Mouse (Mus musculus) forebrain, postnatal 0 days (tissue): ENCODE measurements around the gene Wwox. TPM values are rescaled to one million over a fixed set of nuclear protein-coding genes. Genes with fewer than 3 reads are reported as not detected.
A peak's percentile ranks its signal among the peaks of the same experiment; 100 is the strongest.

Source experiments
- ATAC-seq: fragments of 200-750 bp; cut with Nextera tagmentation; 2 replicates; pipeline ENCODE4 v1.8.0; 2017; ENCODE audit warnings: mild to moderate bottlenecking, moderate library complexity
- DNase-seq: peaks from one replicate; pipeline ENCODE4 v3.0.0-alpha.2; 2015
- H3K27ac ChIP-seq: fragments of 300-500 bp; sonication (generic); 2 replicates; pipeline ENCODE4 v1.5.1; 2014; ENCODE audit warnings: low read depth, mild to moderate bottlenecking, antibody characterized with exemption, low read length, moderate library complexity, mixed read lengths
- H3K27me3 ChIP-seq: fragments of 300-500 bp; sonication (generic); 2 replicates; pipeline ENCODE4 v1.6.1; 2014; ENCODE audit warnings: mild to moderate bottlenecking, low read length, mixed read lengths; ENCODE audit not compliant: insufficient read depth
- H3K36me3 ChIP-seq: fragments of 300-500 bp; sonication (generic); 2 replicates; pipeline ENCODE4 v1.6.1; 2014; ENCODE audit warnings: mild to moderate bottlenecking, moderate library complexity; ENCODE audit not compliant: insufficient read depth
- H3K4me1 ChIP-seq: fragments of 300-500 bp; sonication (generic); 2 replicates; pipeline ENCODE4 v1.6.1; 2014; ENCODE audit warnings: antibody characterized with exemption; ENCODE audit not compliant: insufficient read depth
- H3K4me2 ChIP-seq: fragments of 300-500 bp; sonication (generic); 2 replicates; pipeline ENCODE4 v1.6.1; 2014; ENCODE audit warnings: low read depth, mild to moderate bottlenecking, moderate library complexity
- H3K4me3 ChIP-seq: fragments of 300-500 bp; sonication (generic); 2 replicates; pipeline ENCODE4 v1.5.1; 2014; ENCODE audit warnings: low read depth, low read length, mixed read lengths
- H3K9ac ChIP-seq: fragments of 300-500 bp; sonication (generic); 2 replicates; pipeline ENCODE4 v1.6.1; 2014; ENCODE audit warnings: mild to moderate bottlenecking
- H3K9me3 ChIP-seq: fragments of 300-500 bp; sonication (generic); 2 replicates; pipeline ENCODE4 v1.6.1; 2016; ENCODE audit warnings: low read length
- CTCF ChIP-seq: sonication (generic); IDR thresholded peaks from 2 replicates; pipeline ENCODE4 v1.5.1; 2016; ENCODE audit warnings: antibody characterized with exemption, control low read depth, low read depth
- WGBS: fragments of 180-500 bp; shearing (Covaris S2); extraction: QIAGEN DNeasy Blood & Tissue Kit; methylation state at CpG from one replicate; pipeline ENCODE4 v1.1.7; 2014; 5-methylcytosine and 5-hydroxymethylcytosine counted together
- polyA plus RNA-seq: library from polyadenylated mRNA; unstranded; fragments of >200 nt; fragmentation: Nextera tagmentation; extraction: Ambion mirVana; gene quantifications from 2 replicates; pipeline ENCODE4 v1.2.1, GENCODE M21; 2015
- total RNA-seq: library from RNA; depleted of rRNA; stranded (reverse); fragments of >200 nt; gene quantifications from 2 replicates; pipeline ENCODE4 v1.2.3, GENCODE M21; 2014

Wwox gene
- total and polyA plus RNA-seq, 2 experiments from 2014 or later = 13.2 to 17.3 TPM

GRCm38 (mm10) chr8:114789616-114790015, 350.2 kb downstream of the Wwox start:
- Histone ChIP-seq H3K27ac (no peak overlapping the region), H3K9me3 (no peaks in the 10 kb centered on the region), H3K4me3 (no peak overlapping the region), H3K27me3 (no peaks in the 10 kb centered on the region), H3K9ac (no peak overlapping the region), H3K4me2 (no peak overlapping the region), H3K36me3 (no peaks in the 10 kb centered on the region), H3K4me1 (no peaks in the 10 kb centered on the region)
- 88% methylated on average over 7 of the region's 7 CpGs for WGBS
- ATAC-seq (no peak), DNase-seq (no peak)
- no peak for TF ChIP-seq CTCF

- no peak overlapping the region for H3K4me2 ChIP-seq
- H3K27me3 ChIP-seq = no peaks in the 10 kb centered on the region
- no peaks in the 10 kb centered on the region for H3K4me1 ChIP-seq
- no peak for TF ChIP-seq CTCF
- H3K9me3 ChIP-seq = no peaks in the 10 kb centered on the region
- H3K36me3 ChIP-seq = no peaks in the 10 kb centered on the region
- 94% methylated on average over 7 of the region's 7 CpGs for WGBS
- no peak overlapping the region for H3K4me3 ChIP-seq
- DNase-seq (no peak), ATAC-seq (no peak)
- H3K27ac ChIP-seq = no peak overlapping the region
- H3K9ac ChIP-seq = no peak overlapping the region
These were observed 351.3 kb downstream of the Wwox start for GRCm38 (mm10) chr8:114790754-114791153.

GRCm38 (mm10) chr8:114793682-114794081, 354.2 kb downstream of the Wwox start:
- TF ChIP-seq CTCF = no peak
- Histone ChIP-seq H3K36me3 (no peaks in the 10 kb centered on the region), H3K27ac (no peak overlapping the region), H3K4me1 (no peaks in the 10 kb centered on the region), H3K9me3 (no peaks in the 10 kb centered on the region), H3K4me3 (no peak overlapping the region), H3K27me3 (no peaks in the 10 kb centered on the region), H3K4me2 (no peak overlapping the region), H3K9ac (no peak overlapping the region)
- ATAC-seq (no peak), DNase-seq (no peak)
- WGBS = 83% methylated on average over 9 of the region's 9 CpGs

GRCm38 (mm10) chr8:114801428-114802134, 362.1 kb downstream of the Wwox start:
- Histone ChIP-seq H3K4me1 (no peaks in the 10 kb centered on the region), H3K27me3 (no peaks in the 10 kb centered on the region), H3K9ac (no peak overlapping the region), H3K36me3 (no peaks in the 10 kb centered on the region), H3K4me2 (no peak overlapping the region), H3K27ac (no peak overlapping the region), H3K9me3 (no peaks in the 10 kb centered on the region), H3K4me3 (no peak overlapping the region)
- DNase-seq (no peak), ATAC-seq (no peak)
- no peak for TF ChIP-seq CTCF
- WGBS = 81% methylated on average over 7 of the region's 7 CpGs

GRCm38 (mm10) chr8:114803113-114803512, 363.7 kb downstream of the Wwox start:
- Histone ChIP-seq H3K9me3 (no peaks in the 10 kb centered on the region), H3K36me3 (no peaks in the 10 kb centered on the region), H3K4me3 (no peak overlapping the region), H3K27ac (no peak overlapping the region), H3K4me1 (no peaks in the 10 kb centered on the region), H3K27me3 (no peaks in the 10 kb centered on the region), H3K9ac (no peak overlapping the region), H3K4me2 (no peak overlapping the region)
- no peak for DNase-seq
- 61% methylated on average over 5 of the region's 5 CpGs for WGBS
- peak; percentile 33; the same call in 1 of the 2 replicates for TF ChIP-seq CTCF
- no peak for ATAC-seq

- Histone ChIP-seq H3K27ac (no peak overlapping the region), H3K9ac (no peak overlapping the region), H3K4me1 (no peaks in the 10 kb centered on the region), H3K27me3 (no peaks in the 10 kb centered on the region), H3K9me3 (no peaks in the 10 kb centered on the region), H3K4me3 (no peak overlapping the region), H3K36me3 (no peaks in the 10 kb centered on the region), H3K4me2 (no peak overlapping the region)
- 93% methylated on average over 9 of the region's 9 CpGs for WGBS
- DNase-seq (no peak), ATAC-seq (no peak)
- TF ChIP-seq CTCF = no peak
These were observed 367.5 kb downstream of the Wwox start for GRCm38 (mm10) chr8:114806826-114807420.

DNA sequence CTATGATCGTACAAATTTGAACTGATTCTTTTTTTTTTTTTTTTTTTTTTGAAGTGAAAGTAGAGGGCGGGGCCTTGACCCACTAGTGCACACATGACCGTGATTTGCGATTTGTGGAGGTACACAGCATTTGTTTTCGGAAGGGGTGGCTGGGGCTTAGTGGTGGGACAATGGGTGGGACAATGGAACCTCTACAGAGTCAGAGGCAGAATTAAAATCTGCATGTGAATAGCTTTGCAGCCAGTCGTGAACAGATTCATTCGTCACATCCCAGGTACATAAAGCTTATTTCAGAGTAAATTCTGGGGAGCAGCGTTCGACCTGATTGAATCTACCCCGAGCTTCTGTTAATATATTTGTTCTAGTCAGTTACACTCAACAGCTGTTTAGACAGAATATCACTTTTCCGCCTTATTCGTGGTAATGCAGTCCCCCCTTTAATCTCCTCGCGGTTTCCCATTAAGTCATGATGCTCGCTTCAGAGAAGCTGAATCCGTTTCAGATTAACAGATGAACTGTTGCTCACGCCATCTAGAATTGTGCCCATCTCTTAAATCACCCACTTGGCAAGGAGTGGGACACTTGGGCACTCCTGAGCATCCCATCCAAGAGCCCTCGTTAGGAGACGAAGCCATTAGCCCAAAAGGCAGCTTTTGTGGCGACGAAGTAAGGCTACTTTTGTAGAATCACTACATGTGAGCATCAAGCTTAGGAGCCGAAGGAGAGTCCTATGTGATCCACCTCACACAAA, 368.4 kb downstream of the Wwox start:
- no peak for TF ChIP-seq CTCF
- no peak for DNase-seq
- 39% methylated on average over 22 of the region's 22 CpGs for WGBS

More for the DNA sequence above, 368.4 kb downstream of the Wwox start:
- Histone ChIP-seq H3K4me3 (no peak overlapping the region), H3K36me3 (no peaks in the 10 kb centered on the region), H3K27ac (no peak overlapping the region), H3K27me3 (no peaks in the 10 kb centered on the region), H3K4me2 (no peak overlapping the region), H3K4me1 (no peaks in the 10 kb centered on the region; the same call in 1 of the 2 replicates), H3K9me3 (no peaks in the 10 kb centered on the region), H3K9ac (no peak overlapping the region)
- no peak for ATAC-seq
